Comparison of ENCODE assay signal across 10 mouse cellular contexts in genomic region chr12:16799928-16800258, GRCm38 (mm10). TPM values are rescaled to one million over a fixed set of nuclear protein-coding genes. Genes with fewer than 3 reads are reported as not detected.
DNase-seq lines count a peak whose midpoint lies in the region; ATAC-seq and TF ChIP-seq lines count a peak whose summit lies in the region.
"Had no signal": no experiment of that assay in that cellular context is flagged by ENCODE, and none has a peak within 500 bp of the region (broad histone marks: within the 10 kb centered on the region; RNA-seq: fewer than 3 reads in every experiment).

No protein-coding gene starts in this region.

- ATAC-seq in heart, embryonic 11.5 days (replicated peaks; ENCODE audit: insufficient number of reproducible peaks, low FRiP score, low TSS enrichment): no peak
- peak; percentile 25; the same call in 1 of the 2 replicates for ATAC-seq in hindbrain, postnatal 0 days
- peak; percentile 21; the same call in 1 of the 2 replicates for ATAC-seq in midbrain, embryonic 14.5 days (ENCODE audit: low FRiP score, low TSS enrichment)

- 10% methylated on average over 6 of the region's 6 CpGs for WGBS in heart, embryonic 11.5 days (ENCODE audit: insufficient replicate concordance)
- WGBS in embryonic facial prominence, embryonic 10.5 days: 5% methylated on average over 6 of the region's 6 CpGs
- WGBS in hindbrain, postnatal 0 days: 5% methylated on average over 6 of the region's 6 CpGs
- WGBS in midbrain, embryonic 14.5 days: 1% methylated on average over 6 of the region's 6 CpGs

- no peaks in the 10 kb centered on the region; the same call in 1 of the 2 replicates for H3K4me1 ChIP-seq in heart, embryonic 11.5 days (ENCODE audit: control insufficient read depth, insufficient read depth, low read length)
- peaks cover 69% of the 10 kb centered on the region for H3K4me1 ChIP-seq in embryonic facial prominence, embryonic 10.5 days
- H3K4me1 ChIP-seq in hindbrain, postnatal 0 days (ENCODE audit: insufficient read depth, low read length): peaks cover 5% of the 10 kb centered on the region; the same call in 1 of the 2 replicates
- 0 out of 2 replicates have a peak, but pooled peaks cover 8% of the 10 kb centered on the region for H3K4me1 ChIP-seq in midbrain, embryonic 14.5 days (ENCODE audit: control insufficient read depth, insufficient read depth, low read length)

- H3K9ac ChIP-seq in heart, embryonic 11.5 days (ENCODE audit: low read depth, low read length): peak overlapping the region; percentile 78
- H3K9ac ChIP-seq in hindbrain, postnatal 0 days (replicated peaks; ENCODE audit: low read length): peak overlapping the region; percentile 50; the same call in 1 of the 2 replicates
- H3K9ac ChIP-seq in midbrain, embryonic 14.5 days (replicated peaks; ENCODE audit: low read length): peak overlapping the region; percentile 75

- DNase-seq in heart, postnatal 10 days: no peak
- DNase-seq in embryonic facial prominence, embryonic 10.5 days (ENCODE audit: low spot score): no peak
- DNase-seq in hindbrain, postnatal 0 days (ENCODE audit: low spot score): no peak
- DNase-seq in midbrain, embryonic 14.5 days: peak; percentile 62
- DNase-seq in left cerebral cortex, postnatal 25 days (ENCODE audit: low spot score in 2 of 2): no peak
- DNase-seq in urinary bladder, postnatal 10 days (ENCODE audit: low spot score): no peak
- no peak for DNase-seq in frontal cortex, postnatal 36 days (ENCODE audit: low spot score in 2 of 2)

- no peaks in the 10 kb centered on the region for H3K9me3 ChIP-seq in heart, embryonic 11.5 days (replicated peaks; ENCODE audit: control insufficient read depth, low read length)
- H3K9me3 ChIP-seq in embryonic facial prominence, embryonic 10.5 days: no peaks in the 10 kb centered on the region
- H3K9me3 ChIP-seq in hindbrain, postnatal 0 days (ENCODE audit: low read length): no peaks in the 10 kb centered on the region
- no peaks in the 10 kb centered on the region for H3K9me3 ChIP-seq in midbrain, embryonic 14.5 days (ENCODE audit: control insufficient read depth, low read length)

- H3K27me3 ChIP-seq in heart, embryonic 11.5 days (ENCODE audit: control insufficient read depth, insufficient read depth, low read length): no peaks in the 10 kb centered on the region
- H3K27me3 ChIP-seq in embryonic facial prominence, embryonic 10.5 days (replicated peaks; ENCODE audit: low read depth, poor library complexity, severe bottlenecking): no peaks in the 10 kb centered on the region
- no peaks in the 10 kb centered on the region for H3K27me3 ChIP-seq in hindbrain, postnatal 0 days (ENCODE audit: insufficient read depth, low read length)
- peaks cover 3% of the 10 kb centered on the region; the same call in 1 of the 2 replicates for H3K27me3 ChIP-seq in midbrain, embryonic 14.5 days (ENCODE audit: control insufficient read depth, insufficient read depth, low read length)

- H3K4me2 ChIP-seq in heart, embryonic 11.5 days: peak overlapping the region; percentile 85
- H3K4me2 ChIP-seq in hindbrain, postnatal 0 days (ENCODE audit: low read depth, low read length): peak overlapping the region; percentile 95
- peak overlapping the region; percentile 95 for H3K4me2 ChIP-seq in midbrain, embryonic 14.5 days (ENCODE audit: low read length)

- intact Hi-C loops in heart, postnatal 10 days (cut with DNase I): loop anchor here (5.0 kb wide), 1 partner anchor 43 kb away; no protein-coding TSS in a partner anchor
- intact Hi-C loops in left cerebral cortex, postnatal 25 days (cut with DNase I): no loop called here

- H3K4me3 ChIP-seq in heart, embryonic 11.5 days (ENCODE audit: low read depth, low read length): peak overlapping the region; percentile 70
- peak overlapping the region; percentile 83 for H3K4me3 ChIP-seq in embryonic facial prominence, embryonic 10.5 days
- peak overlapping the region; percentile 52 for H3K4me3 ChIP-seq in hindbrain, postnatal 0 days (ENCODE audit: low read length)
- H3K4me3 ChIP-seq in midbrain, embryonic 14.5 days (replicated peaks; ENCODE audit: low read depth, low read length): peak overlapping the region; percentile 57

- no peaks in the 10 kb centered on the region for H3K36me3 ChIP-seq in heart, embryonic 11.5 days (ENCODE audit: control insufficient read depth, insufficient read depth, low read length)
- H3K36me3 ChIP-seq in embryonic facial prominence, embryonic 10.5 days (replicated peaks): peaks cover 9% of the 10 kb centered on the region
- no peaks in the 10 kb centered on the region for H3K36me3 ChIP-seq in hindbrain, postnatal 0 days (ENCODE audit: insufficient read depth, low read length)
- no peaks in the 10 kb centered on the region for H3K36me3 ChIP-seq in midbrain, embryonic 14.5 days (ENCODE audit: control insufficient read depth, insufficient read depth, low read length)

- H3K27ac ChIP-seq in heart, embryonic 11.5 days (ENCODE audit: low read depth, low read length): no peak overlapping the region
- peak overlapping the region; percentile 96 for H3K27ac ChIP-seq in embryonic facial prominence, embryonic 10.5 days (replicated peaks)
- H3K27ac ChIP-seq in hindbrain, postnatal 0 days: no peak overlapping the region
- no peak overlapping the region for H3K27ac ChIP-seq in midbrain, embryonic 14.5 days (replicated peaks; ENCODE audit: low read depth, low read length)

- no peak for TF ChIP-seq CTCF in hindbrain, postnatal 0 days (IDR thresholded peaks at IDR 0.05; ENCODE audit: low read depth)

RNA-seq across cellular contexts. Expression of gene Greb1, which starts 0.8 kb away (rescaled TPM):
- 1.9 and 3.1 TPM in 2 replicates for polyA plus RNA-seq in heart, embryonic 11.5 days (2014; fragmentation: Nextera tagmentation; extraction: Ambion mirVana)
- total RNA-seq in heart, postnatal 10 days (2021): under 1 TPM; 0.55 to 0.74 TPM
- polyA plus RNA-seq in embryonic facial prominence, embryonic 10.5 days (2016; fragmentation: Nextera tagmentation; extraction: Ambion mirVana): 17.2 and 23.6 TPM in 2 replicates
- total RNA-seq in hindbrain, postnatal 0 days (2014; rRNA removed): 0.86 and 2.1 TPM in 2 replicates
- polyA plus RNA-seq in hindbrain, postnatal 0 days (2015; fragmentation: Nextera tagmentation; extraction: Ambion mirVana): 0.32 and 0.33 TPM in 2 replicates
- polyA plus RNA-seq in midbrain, embryonic 14.5 days (2014; fragmentation: Nextera tagmentation; extraction: Ambion mirVana): 1.6 and 2.5 TPM in 2 replicates
- 1 to 10 TPM in 1 of 2 experiments, under 1 TPM in 1; 0.71 to 1.3 TPM for total RNA-seq in left cerebral cortex, postnatal 25 days (2021)
- total RNA-seq: monocyte, adult 5-6 weeks had no signal
- polyA plus RNA-seq: erythroblast, embryonic 14.5 days had no signal

RNA-seq across cellular contexts. Expression of gene E2f6, which starts 10.9 kb away (rescaled TPM):
- polyA plus RNA-seq in heart, embryonic 11.5 days (2014; fragmentation: Nextera tagmentation; extraction: Ambion mirVana): 56.0 and 59.7 TPM in 2 replicates
- total RNA-seq in heart, postnatal 10 days (2021): 10 to 100 TPM; 52.7 to 58.7 TPM
- polyA plus RNA-seq in embryonic facial prominence, embryonic 10.5 days (2016; fragmentation: Nextera tagmentation; extraction: Ambion mirVana): 64.2 and 67.5 TPM in 2 replicates
- 21.2 and 27.5 TPM in 2 replicates for total RNA-seq in hindbrain, postnatal 0 days (2014; rRNA removed)
- polyA plus RNA-seq in hindbrain, postnatal 0 days (2015; fragmentation: Nextera tagmentation; extraction: Ambion mirVana): 20.0 and 21.3 TPM in 2 replicates
- polyA plus RNA-seq in midbrain, embryonic 14.5 days (2014; fragmentation: Nextera tagmentation; extraction: Ambion mirVana): 33.4 and 36.9 TPM in 2 replicates
- 10 to 100 TPM; 29.8 to 37.2 TPM for total RNA-seq in left cerebral cortex, postnatal 25 days (2021)
